Mouse (Mus musculus) gastrocnemius, adult 8-10 months (tissue): ENCODE measurements at regions not wholly inside any gene's neighbourhood (a gene's known extent, or its start where the extent isn't known, plus 50 kb on each side); places are given as distances from the start of the nearest gene placed in this dataset.

Experiments used
- DNase-seq, 2 experiments: peaks; one replicate each; pipeline ENCODE4 v3.0.0; 2022; ENCODE audit warnings: low spot score in 2 of 2

DNA sequence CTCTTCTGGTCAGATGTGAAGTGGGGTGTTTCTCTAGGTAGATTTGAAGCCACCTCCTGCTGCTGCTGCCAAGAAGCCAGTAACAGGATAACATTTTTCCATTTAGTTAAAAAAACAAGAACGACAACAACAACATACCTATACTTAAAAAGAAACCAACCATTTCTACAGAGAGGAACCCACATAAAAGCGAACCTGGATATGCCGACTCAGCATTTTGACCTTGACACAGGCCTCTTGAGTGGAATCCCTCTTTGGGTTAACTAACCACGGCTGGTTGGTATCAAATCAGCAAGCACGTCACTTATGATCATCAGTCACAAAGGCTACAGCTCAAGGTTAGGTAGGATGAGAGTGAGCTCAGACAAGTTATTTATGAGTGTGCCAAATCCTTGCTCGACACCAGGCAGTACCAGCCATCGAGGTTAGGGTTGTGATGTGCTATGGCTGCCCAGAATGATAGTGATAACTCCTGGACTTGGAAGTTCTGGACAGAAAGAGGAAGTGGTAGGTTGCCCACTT lies 269.7 kb downstream of the Cbln1 start:
- no peak for DNase-seq

DNA sequence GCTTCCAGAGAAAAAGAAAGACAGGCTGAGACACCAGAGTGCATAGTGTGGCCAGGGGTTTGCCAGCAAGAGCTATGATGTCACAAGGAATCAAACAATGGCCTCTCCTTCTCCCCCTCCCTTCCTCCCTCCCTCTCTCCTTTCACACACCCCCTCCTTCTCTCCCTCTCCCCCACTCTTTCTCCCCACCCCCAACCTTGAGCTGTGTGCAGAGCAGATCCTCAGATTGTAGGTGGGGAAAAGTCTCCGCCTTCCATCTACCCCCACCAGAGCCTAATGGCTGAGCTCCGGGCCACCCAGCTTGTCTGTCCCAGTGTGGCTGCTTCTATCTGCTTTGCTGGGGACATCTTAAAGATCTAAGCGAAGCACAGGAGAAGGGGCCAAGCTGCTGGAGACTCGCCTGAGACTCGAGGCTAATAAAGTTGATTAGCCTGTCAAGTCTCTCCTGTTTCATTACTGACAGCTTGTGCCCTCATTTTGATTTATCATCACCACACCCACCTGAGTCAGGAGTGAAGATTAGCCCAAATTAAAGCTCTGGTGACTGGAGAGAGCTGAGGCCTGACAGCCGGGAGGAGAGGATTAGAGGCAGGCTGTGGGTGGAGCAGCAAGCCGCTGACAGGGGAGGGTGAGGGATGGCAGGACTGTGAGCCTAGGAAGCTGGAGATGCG lies 272.8 kb downstream of the Cbln1 start:
- DNase-seq: peak in 1 of 2 experiments; percentile 4

DNA sequence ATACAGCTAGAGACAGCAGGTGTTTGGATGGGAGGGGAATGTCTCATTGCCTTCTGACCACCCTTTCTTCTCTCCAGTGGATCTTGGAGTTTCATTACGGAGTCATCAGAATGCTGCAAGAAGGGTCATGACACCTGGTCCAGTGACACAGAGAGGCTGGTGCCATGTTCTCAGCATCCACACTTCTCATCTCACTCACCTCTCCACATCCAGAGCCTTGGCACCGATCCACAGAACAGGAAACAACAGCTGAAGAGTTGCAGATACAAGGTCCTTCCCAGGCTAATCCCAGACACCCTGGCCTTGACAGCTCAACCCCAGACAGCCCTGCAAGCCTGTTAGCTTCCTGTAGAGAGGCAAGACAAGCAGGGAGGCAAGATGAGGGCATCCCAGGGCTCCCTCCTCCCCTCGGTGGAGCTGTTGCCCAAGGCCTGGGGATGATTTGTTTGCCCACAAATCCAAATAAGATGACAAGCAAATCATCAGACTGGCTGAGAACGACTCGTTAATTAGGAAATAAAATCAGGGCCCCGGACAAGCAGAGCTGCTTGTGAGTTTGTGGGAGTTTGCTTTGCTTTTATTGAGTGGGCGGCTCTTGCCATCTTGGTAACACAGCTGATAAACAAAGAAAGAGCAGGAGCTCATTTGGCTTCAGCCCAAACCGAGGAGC lies 274.4 kb downstream of the Cbln1 start:
- no peak for DNase-seq

DNA sequence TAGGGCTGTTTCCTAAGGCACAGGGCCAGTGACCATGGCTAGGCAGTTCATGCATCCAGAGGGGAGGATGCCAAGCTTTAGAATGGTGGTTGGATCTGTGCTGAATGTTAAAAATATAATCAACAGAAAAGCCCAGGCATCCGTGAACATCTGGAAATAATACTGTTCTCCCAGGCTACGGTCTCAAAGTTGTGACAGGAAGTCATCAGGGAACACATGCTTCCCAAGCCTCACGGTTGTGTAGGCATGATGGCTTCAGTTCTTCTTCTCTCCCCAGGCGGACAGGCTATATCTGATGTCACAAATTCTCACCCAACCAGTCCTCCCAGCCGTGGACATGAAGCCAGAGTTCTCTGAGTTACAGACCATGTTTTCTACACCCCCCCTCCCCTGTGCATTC lies 275.4 kb downstream of the Cbln1 start:
- DNase-seq: no peak

DNA sequence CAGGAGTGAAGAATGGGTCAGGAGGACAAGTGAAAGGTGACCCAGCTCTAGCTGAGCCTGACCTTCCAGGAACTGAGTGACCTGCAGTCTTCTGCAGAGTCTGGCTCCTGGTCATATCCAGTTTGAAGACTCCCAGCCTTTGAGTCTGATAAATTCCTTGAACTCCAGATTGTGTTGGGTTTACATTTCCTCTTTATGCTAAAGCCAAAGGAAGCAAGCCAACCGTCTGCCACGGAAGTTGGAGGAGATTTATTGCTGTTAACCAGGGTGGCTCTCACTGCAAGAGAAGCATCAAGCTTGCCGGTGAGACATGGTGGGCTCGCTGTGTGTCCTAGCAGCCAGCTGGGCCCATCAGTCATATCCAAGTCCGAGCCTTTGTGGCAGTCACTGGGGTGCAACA lies 276.4 kb downstream of the Cbln1 start:
- no peak for DNase-seq

DNA sequence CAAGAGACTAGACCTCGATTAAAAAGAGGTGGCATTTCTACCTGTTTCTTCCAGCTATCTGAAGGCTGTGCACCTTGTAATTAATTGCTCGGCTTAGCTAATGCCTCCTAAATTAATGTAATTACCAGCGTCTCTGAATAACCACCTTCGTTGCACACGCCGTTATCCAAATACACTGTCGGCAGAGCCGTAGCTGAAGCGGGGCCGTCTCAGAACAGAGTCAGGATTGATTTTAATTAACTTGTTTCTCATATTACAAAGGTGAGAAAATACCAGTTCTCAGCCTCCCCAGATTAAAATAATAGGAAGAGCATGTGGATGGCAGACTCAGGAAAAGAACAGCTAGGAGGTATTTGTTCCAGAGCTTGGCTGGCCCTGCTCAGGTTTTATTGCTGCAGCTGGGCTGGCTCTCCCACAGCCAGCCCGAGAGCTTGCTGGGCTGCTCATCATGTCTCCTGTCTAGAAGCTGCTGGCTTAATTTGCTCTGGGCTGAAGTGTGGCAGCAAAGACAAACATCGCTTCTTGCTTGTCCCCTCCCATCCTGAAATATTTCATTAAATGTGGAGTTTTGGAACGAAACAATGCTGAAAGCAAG lies 282.5 kb downstream of the Cbln1 start:
- no peak for DNase-seq

DNA sequence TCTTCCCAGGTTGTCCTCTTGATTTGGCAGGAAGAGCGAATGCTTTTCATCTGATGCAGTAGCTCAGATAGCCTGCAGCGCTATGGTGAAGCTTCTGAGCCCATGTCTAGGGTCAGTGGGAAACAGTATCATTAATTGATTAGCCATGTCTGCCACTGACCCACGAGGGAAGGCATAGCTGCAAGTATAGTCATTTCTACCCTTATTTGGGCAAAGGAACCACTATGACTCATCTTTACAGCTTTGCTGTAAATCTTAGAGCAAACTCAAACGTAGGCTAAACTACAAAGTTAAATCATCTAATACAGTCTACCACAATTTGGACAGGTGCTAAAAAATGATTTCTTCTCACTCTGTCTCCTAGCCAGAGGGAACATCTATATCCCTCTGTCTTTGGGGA lies 289.5 kb downstream of the Cbln1 start:
- DNase-seq: no peak

DNA sequence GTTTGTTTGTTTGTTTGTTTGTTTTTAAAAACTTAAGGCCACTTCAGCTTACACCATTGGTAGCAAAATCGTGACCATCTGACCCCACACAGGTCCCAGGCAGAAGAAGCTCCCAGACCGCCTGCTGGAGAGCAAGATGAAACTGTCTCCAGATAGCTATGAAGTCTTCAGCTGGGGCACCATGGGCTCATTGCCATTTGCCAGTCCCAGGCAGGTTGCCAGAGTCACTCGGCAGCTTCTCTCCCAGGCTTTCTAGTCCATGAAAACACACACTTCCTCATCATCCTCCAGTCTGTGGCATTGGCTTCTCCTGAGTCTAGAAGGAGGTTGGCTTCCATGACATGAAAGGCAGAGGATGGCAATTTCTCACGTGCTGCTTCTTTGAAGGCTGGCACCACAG lies 293.5 kb upstream of the N4bp1 start:
- DNase-seq: no peak

DNA sequence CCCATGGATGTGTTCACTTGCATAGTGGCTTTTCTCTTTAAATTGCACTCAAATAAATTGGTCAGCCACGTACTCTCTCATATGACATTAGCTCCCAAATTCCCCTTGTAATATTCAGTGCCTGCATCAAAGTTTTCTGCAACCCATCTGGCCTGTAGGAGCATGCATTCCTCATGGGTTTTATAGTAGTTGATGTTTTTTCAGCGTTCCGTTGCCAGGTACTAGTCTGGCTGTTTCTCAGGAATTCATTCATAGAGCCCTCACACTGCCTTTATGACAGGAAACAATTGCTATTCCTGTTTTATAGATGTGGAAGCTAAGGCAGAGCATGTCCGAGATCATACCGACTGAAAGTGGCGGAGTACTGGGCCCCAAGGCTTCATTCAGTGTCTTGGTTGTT lies 292.6 kb upstream of the N4bp1 start:
- no peak for DNase-seq

DNA sequence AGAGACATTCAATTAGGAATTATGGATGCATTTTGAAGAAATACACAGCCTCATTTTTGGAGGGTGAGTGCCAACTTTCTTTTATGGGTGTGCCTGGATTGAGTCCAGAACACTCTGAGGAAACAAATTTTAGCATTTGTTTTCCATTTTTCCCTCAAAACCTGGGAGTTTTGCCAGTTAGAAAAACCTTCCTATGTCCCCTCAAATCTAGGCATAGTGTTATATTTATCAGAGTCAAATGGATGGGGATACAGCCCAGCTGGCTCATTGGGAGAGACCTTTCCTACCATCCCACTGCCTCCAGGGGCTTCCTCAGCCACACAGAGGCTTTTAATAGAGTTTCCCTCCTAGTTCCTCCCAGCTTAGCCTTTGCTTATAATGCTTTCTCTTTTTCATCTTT lies 290.0 kb upstream of the N4bp1 start:
- no peak for DNase-seq

DNA sequence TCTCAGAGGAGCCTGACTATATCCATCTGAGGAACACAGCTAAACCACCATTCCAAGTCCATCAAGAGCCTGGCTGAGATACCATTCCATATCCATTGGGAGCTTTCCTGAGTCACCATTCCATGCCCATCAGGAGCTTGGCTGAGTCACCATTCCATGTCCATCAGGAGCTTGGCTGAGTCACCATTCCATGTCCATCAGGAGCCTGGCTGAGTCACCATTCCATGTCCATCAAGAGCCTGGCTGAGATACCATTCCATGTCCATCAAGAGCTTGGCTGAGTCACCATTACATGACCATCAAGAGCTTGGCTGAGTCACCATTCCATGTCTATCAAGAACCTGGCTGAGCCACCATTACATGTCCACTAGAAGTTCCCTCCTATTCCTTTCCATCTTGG lies 288.7 kb upstream of the N4bp1 start:
- no peak for DNase-seq

DNA sequence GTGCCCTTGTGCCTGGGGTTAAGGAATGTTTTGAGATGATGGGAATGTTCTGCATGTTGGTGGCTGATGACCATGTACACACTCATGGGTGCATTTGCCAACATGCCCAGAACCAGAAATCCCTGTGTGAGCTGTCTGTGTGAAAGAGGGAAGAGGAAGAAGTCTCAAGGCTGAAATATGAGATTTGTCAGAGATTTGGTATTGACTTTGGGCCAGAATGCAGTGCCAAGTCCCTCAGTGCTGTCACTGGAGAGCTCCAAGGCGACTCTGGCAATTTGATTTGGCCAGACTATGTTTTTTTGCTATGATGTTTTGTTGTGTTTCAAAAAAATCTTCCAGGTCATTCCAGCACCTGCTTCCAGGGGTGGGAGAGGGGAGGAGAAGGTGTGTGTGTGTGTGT lies 281.7 kb upstream of the N4bp1 start:
- DNase-seq: no peak

DNA sequence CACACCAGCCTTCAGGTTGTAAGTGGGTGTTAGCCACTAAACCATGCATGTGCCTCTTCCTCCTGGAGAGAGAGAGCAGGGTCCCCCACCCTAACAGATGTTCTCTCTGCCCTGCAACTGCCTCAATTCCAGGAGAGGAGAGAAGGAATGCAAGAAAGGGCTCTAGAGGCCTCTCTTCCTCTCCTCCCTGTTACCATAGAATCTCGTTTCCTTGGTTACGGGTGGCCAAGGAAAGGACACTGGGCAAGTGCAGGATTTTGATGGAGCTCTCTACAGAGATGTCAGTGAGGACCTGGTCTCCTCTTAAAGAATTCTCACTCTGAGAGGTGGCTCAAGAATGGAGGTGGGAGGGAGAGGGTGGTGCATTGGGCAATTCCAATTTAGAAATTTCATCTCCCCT lies 275.4 kb upstream of the N4bp1 start:
- no peak for DNase-seq

DNA sequence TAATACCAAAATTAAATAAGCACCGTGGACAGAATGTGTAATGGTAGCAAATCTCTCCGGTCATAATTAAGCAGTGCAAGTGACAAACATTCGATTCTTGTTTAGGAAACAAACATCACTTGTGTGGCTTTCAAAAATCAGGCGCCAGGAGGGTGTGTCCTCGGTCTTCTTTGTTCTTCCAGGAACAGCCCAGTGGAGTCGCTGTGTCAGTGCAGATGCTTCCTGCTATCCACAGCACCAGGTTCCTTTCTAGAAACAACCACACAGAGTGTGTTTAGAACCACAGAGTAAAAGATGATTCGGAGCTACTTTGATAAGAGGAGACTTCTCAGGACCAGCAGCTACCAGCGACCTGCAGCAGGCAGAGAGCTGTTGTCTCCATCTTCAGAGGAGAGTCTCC lies 273.3 kb upstream of the N4bp1 start:
- no peak for DNase-seq

DNA sequence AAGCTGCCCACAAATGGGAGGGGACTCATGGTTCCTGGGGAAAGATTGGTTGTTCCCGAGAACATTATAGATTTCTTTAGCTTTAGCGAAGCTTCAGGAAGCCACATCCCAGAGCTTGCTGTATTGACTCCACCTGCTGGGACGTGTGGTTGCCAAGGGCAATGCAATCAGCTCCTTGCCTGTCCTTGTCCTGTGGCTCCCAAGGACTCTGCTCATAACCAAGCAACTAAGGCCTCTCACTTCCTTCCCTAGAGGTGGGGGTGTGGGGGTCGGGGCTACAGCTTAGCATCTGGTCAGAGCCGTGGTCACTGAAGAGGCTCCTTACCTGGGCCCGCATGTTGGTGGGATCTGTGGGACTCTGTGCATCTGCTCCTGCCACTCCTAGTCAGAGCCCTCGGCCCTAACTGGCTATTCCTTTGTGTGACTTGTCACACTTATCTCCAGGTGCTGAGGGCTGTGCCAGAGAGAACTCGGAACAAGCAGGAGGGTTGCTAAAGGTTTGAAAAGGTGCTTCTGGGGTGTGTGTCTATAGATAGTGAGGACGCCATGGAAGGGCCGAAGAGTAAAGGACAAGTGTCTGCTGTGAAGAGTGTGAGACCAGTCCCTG lies 270.9 kb upstream of the N4bp1 start:
- DNase-seq: no peak

DNA sequence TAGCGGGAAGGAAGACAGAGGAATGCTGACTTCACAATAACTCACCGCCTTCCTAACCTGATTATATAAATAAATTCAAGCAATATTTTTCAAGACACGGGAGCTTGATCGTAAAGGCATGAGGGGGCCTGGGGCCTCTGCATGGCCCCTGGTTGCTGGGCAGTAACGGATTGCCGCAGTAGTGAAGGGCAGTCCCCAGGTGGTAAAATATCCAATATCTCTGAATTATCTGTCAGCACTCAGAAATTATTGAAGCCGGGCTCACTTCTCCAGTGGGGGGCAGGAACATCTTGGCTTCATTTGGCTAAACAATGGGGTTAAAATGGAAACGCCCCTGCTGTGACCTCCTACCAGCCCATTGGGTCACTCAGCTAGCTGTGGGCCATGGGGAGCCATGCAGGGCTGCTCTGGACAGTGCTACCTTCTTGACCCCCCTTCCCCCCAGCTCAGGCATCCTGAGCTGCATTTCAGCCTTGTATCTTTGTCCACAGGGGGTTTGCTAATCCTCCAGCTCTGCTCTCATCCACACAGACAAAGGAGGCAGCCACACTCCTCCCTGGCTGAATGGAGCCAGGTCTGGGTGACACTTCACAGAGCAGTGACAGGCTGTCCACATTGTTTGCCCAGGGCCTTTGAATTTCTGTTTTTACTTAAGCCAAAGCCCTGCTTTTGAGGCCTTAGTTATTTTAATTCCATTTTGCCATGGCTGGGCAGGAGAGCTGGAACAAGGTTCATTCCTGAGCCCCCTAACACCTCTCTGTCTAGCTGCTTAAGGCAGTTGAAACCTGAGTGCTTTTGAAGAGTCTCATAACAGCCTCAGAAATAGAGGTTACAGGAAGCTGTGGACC lies 267.2 kb upstream of the N4bp1 start:
- DNase-seq: no peak

DNA sequence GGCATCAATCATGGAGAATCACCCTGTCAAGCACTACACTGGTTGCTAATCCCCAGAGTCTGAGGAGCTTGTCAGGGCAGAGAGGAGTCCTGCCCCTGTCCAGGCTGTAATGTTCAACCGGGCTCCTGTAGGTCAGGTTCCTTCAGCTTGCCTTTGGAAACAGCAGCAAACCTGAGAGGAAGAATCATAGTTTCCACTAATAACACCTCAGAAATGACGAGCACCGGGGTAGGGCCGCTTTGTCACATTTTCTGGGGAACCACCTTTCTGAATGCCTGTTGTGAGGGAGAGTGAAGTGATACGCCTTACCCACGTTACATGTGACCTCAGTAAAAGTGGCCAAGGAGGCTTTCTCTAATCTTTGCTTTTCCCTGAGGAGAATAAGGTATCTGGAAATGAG lies 263.8 kb upstream of the N4bp1 start:
- no peak for DNase-seq

DNA sequence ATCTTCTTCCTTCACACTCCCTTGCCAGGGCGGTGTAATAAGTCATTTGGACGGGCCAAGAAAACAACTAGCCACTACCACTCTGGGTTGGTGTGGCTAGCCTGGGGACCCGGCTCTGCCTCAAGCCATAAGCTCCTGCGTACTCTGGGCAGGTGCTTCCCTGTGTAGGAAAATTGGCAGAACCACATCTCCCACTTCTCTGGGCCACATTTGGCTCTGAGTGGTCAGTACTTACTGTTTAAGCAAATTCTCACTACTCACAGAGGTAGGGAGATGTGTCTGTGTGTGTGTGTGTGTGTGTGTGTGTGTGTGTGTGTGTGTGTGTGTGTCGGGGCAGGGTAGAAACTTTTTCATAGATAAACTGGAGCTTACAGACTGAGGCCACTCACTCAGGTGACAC lies 262.6 kb upstream of the N4bp1 start:
- DNase-seq: no peak

DNA sequence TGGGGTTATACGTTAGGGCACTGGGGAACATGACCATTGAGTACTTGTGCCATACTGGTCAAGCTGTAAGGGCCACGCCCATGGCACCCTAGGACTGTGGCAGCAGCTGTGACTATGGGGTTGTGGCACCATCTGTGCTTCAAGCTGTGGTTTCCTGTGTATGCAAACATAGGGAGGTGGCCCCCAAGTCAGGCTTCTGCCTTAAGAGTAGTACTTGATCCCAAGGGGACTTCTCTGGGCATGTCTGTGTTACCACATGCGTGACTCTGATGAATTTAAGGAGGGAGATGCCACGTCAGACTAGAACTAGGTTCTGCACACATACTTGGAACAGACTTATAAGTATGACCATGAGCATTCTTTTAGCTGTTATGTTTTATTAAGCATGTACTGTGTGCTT lies 252.4 kb upstream of the N4bp1 start:
- no peak for DNase-seq

DNA sequence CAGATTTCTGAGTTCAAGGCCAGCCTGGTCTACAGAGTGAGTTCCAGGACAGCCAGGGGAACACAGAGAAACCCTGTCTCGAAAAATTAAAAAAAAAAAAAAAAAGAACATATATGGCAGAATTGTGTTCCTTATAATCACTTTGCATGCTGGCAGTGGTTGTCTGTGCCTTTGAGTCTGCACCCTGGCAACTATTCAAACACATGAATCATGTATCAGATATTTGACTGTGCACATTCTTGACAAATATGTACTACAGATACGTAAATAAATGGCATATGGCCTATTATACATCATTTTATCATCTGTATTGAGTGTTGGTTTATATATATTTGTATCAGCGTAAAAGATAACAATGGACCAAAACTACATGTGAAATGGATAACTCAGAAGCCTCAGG lies 246.7 kb upstream of the N4bp1 start:
- DNase-seq: no peak

DNA sequence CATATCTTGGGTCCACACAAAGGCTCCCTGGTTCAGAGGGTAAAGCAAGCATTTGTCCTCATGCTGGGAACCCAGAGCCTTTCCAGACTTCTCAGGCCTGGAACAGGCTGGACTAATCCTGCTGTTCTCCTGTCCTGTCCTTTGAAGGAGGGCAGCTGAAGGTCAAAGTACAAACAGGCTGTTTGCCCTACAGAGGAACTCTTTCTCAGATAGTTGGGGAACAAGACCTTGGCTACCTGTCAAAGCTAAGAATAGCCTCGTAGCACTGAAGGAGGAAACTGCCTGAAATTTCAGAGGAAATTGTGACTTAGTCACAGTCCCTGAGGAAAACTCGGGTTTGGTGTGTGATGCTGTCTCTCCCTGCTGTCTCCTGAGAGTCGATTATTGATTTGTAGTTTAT lies 245.6 kb upstream of the N4bp1 start:
- no peak for DNase-seq

DNA sequence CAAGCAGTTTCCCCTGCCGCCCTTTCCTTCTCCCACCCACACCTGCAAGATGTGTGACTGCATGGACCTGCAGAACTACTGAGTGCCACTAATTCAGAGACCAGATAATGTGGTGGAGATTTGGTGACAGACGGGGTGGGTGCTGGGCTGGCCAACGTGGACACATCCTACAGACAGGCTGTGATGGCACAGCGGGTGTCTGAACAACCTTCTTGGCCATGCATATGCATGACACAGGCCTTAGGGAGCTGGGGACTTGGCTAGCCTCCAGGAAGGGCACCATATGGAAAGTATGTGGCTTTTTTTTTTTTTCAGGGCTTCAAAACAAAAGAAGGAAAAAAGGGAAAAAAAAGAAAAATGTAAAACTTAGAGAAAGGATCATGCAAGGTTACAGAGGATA lies 243.5 kb upstream of the N4bp1 start:
- DNase-seq: no peak
